Mouse (Mus musculus): ENCODE measurements at regions not wholly inside any gene's neighbourhood (a gene's known extent, or its start where the extent isn't known, plus 50 kb on each side); places are given as distances from the start of the nearest gene placed in this dataset.

DNA sequence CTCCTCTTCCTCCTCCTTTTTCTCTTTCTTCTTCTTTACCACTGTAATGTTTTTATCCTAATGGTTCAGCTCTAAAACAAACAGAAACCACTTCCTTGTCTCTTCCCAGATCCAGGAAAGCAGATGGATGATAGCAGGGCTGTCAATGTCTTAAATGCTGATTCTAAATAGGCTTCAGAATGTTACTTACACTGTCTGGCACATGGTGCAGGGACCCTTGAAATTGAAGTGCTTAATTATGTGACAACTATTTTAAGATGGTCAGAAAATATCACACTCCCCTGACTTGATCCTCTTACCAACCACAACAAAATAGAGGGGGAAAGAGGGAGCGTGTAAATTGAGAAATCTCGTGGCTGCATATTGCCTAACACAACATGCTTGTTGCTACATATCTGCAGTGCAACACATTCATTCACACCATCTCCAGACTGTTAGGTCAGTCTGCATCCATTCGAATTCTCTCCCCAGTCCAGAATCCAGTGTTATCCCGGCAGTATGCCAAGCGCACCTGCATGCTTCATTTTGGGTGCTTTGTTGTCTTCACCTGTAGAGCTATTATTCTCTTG, 500.7 kb upstream of the Map3k7 start:
- Histone ChIP-seq H3K36me3 (no peaks in the 10 kb centered on the region), H3K27ac (replicated peaks) (no peak overlapping the region), H3K4me3 (no peak overlapping the region), H3K9ac (replicated peaks) (no peak overlapping the region), H3K4me1 (no peaks in the 10 kb centered on the region), H3K9me3 (no peaks in the 10 kb centered on the region), H3K27me3 (no peaks in the 10 kb centered on the region), H3K4me2 (replicated peaks) (no peak overlapping the region)
- ATAC-seq (ENCODE audit: low FRiP score, low read depth) = no peak
- WGBS = 88% methylated on average over 5 of the region's 5 CpGs

DNA sequence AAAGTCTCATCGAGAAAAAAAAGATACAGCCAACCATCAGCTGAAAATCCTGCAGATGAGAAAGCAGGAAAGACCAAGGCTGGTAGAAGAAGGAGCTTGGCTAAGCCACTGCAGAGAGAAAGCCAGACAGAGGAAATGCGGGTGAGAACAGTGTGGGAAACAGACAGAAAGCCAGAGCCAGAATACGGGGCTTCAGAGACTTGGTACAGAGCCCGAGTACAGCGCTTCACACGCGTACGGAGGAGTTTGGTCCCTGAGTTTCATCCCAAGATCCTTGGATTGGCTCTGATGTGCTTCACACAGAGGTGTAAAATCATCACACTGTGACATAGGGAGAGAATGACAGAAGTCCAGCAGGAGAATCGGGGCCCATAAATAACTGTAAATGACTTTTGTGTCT, 495.6 kb upstream of the Map3k7 start:
- no peaks in the 10 kb centered on the region for H3K4me1 ChIP-seq
- no peak overlapping the region for H3K4me3 ChIP-seq
- H3K36me3 ChIP-seq = no peaks in the 10 kb centered on the region
- no peaks in the 10 kb centered on the region for H3K27me3 ChIP-seq
- no peak overlapping the region for H3K4me2 ChIP-seq (replicated peaks)
- no peak for ATAC-seq (ENCODE audit: low FRiP score, low read depth)
- H3K9me3 ChIP-seq = no peaks in the 10 kb centered on the region
- WGBS = 88% methylated on average over 9 of the region's 9 CpGs
- H3K9ac ChIP-seq (replicated peaks) = no peak overlapping the region
- no peak overlapping the region for H3K27ac ChIP-seq (replicated peaks)

DNA sequence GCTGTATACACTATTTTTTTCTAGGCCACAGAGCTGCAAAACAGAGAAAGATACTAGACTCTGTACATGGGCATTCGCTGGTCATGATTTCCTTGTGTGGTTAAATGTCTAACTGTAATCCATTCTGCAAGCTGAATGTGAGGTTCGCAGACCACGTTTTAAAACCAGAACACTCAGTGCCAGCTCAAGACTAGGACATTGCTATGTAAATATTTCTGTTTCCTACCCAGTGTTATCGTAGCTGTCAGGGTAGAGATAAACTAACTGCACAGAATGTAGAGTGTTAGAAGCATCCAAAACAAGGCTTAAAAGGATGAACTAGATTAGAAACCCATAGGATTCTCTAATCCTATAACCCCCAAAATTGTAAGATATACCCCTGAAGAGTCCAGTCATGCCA, 494.1 kb upstream of the Map3k7 start:
- H3K4me3 ChIP-seq = no peak overlapping the region
- no peak for ATAC-seq (ENCODE audit: low FRiP score, low read depth)
- H3K36me3 ChIP-seq = no peaks in the 10 kb centered on the region
- WGBS = 80% methylated on average over 4 of the region's 4 CpGs
- H3K9ac ChIP-seq (replicated peaks) = no peak overlapping the region
- H3K27ac ChIP-seq (replicated peaks) = no peak overlapping the region
- no peaks in the 10 kb centered on the region for H3K9me3 ChIP-seq
- no peaks in the 10 kb centered on the region for H3K4me1 ChIP-seq
- H3K27me3 ChIP-seq = no peaks in the 10 kb centered on the region
- no peak overlapping the region for H3K4me2 ChIP-seq (replicated peaks)

- no peak for ATAC-seq (ENCODE audit: low FRiP score, low read depth)
Observed at GRCm38 (mm10) chr4:31492535-31492934, 471.4 kb upstream of the Map3k7 start.

DNA sequence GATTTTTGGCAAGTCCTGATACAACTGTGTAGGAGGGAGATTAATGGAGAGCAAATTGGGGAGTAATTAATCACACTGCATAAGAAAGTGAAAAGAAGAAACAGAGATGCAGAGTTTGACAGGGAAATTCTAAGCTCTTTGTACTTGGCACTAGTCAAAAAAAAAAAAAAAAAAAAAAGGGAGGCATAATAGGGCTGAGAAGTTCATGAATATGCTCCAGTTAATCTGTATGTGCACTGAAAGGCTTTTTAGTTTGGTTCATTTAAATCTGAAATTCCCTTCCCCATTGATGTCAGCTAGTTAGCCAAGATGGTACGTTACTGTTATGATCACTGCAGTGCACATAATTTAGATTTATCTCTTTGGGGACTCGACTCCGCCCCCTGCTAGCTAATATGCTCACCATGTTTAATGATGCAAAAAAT, 470.8 kb upstream of the Map3k7 start:
- H3K4me3 ChIP-seq = no peak overlapping the region
- H3K9me3 ChIP-seq = no peaks in the 10 kb centered on the region
- no peak overlapping the region for H3K27ac ChIP-seq (replicated peaks)
- no peaks in the 10 kb centered on the region for H3K27me3 ChIP-seq
- WGBS = 60% methylated on average over 3 of the region's 3 CpGs
- no peak overlapping the region for H3K9ac ChIP-seq (replicated peaks)
- H3K36me3 ChIP-seq = no peaks in the 10 kb centered on the region
- no peak overlapping the region for H3K4me2 ChIP-seq (replicated peaks)
- ATAC-seq (ENCODE audit: low FRiP score, low read depth) = no peak
- 0 out of 2 replicates have a peak, but pooled peaks cover 3% of the 10 kb centered on the region for H3K4me1 ChIP-seq

More at GRCm38 (mm10) chr4:31492535-31492934, 471.4 kb upstream of the Map3k7 start:
- no peak overlapping the region for H3K4me2 ChIP-seq (replicated peaks)
- H3K9me3 ChIP-seq = no peaks in the 10 kb centered on the region
- H3K4me1 ChIP-seq = 0 out of 2 replicates have a peak, but pooled peaks cover 3% of the 10 kb centered on the region
- no peaks in the 10 kb centered on the region for H3K36me3 ChIP-seq
- H3K27ac ChIP-seq (replicated peaks) = no peak overlapping the region
- 83% methylated on average over 3 of the region's 3 CpGs for WGBS
- H3K27me3 ChIP-seq = no peaks in the 10 kb centered on the region
- H3K4me3 ChIP-seq = no peak overlapping the region
- H3K9ac ChIP-seq (replicated peaks) = no peak overlapping the region

- WGBS = 87% methylated on average over 2 of the region's 2 CpGs
- Histone ChIP-seq H3K9me3 (no peaks in the 10 kb centered on the region), H3K4me3 (no peak overlapping the region), H3K4me2 (replicated peaks) (no peak overlapping the region), H3K4me1 (no peaks in the 10 kb centered on the region), H3K9ac (replicated peaks) (no peak overlapping the region), H3K27ac (replicated peaks) (no peak overlapping the region), H3K36me3 (no peaks in the 10 kb centered on the region), H3K27me3 (no peaks in the 10 kb centered on the region)
- ATAC-seq (ENCODE audit: low FRiP score, low read depth) = 0 out of 2 replicates have a peak, but pooled peaks have one; percentile 12
Observed at GRCm38 (mm10) chr4:31499888-31500287, 464.0 kb upstream of the Map3k7 start.

GRCm38 (mm10) chr4:31500432-31500831, 463.5 kb upstream of the Map3k7 start:
- no peak overlapping the region for H3K4me3 ChIP-seq
- no peak overlapping the region for H3K27ac ChIP-seq (replicated peaks)
- H3K4me1 ChIP-seq = no peaks in the 10 kb centered on the region
- no peaks in the 10 kb centered on the region for H3K36me3 ChIP-seq
- WGBS = 82% methylated on average over 4 of the region's 4 CpGs
- H3K4me2 ChIP-seq (replicated peaks) = no peak overlapping the region
- no peak overlapping the region for H3K9ac ChIP-seq (replicated peaks)
- no peaks in the 10 kb centered on the region for H3K27me3 ChIP-seq
- no peaks in the 10 kb centered on the region for H3K9me3 ChIP-seq
- no peak for ATAC-seq (ENCODE audit: low FRiP score, low read depth)

- no peak for ATAC-seq (ENCODE audit: low FRiP score, low read depth)
- Histone ChIP-seq H3K4me1 (no peaks in the 10 kb centered on the region), H3K27me3 (no peaks in the 10 kb centered on the region), H3K4me3 (no peak overlapping the region), H3K4me2 (replicated peaks) (no peak overlapping the region), H3K27ac (replicated peaks) (no peak overlapping the region), H3K36me3 (no peaks in the 10 kb centered on the region), H3K9me3 (no peaks in the 10 kb centered on the region), H3K9ac (replicated peaks) (no peak overlapping the region)
- 55% methylated on average over 4 of the region's 4 CpGs for WGBS
Observed at GRCm38 (mm10) chr4:31525638-31526207, 438.2 kb upstream of the Map3k7 start.

DNA sequence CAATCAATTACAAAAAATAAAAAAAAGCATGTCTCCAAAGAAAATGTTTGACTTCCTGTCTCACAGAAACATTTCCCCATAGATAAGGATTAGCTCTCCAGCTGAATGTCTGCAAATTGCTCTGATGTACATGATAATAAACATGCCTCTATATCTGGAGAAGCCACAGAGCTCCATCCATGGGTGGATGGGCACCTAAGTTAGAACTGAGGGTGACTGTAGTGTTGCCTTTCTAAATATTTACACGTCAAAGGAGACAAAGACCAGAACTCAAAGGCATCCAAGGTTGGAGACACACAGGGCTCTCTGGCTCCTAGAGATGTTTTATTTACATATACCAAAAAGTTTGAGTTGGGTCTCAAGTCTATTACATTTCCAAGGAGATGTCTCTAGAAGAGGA, 427.1 kb upstream of the Map3k7 start:
- Histone ChIP-seq H3K27me3 (no peaks in the 10 kb centered on the region), H3K27ac (replicated peaks) (no peak overlapping the region), H3K4me1 (no peaks in the 10 kb centered on the region), H3K9ac (replicated peaks) (no peak overlapping the region), H3K36me3 (no peaks in the 10 kb centered on the region), H3K4me3 (no peak overlapping the region), H3K9me3 (no peaks in the 10 kb centered on the region), H3K4me2 (replicated peaks) (no peak overlapping the region)
- WGBS = 66% methylated on average over 1 of the region's 1 CpGs
- ATAC-seq (ENCODE audit: low FRiP score, low read depth) = no peak

- 92% methylated on average over 16 of the region's 16 CpGs for WGBS
- Histone ChIP-seq H3K27me3 (no peaks in the 10 kb centered on the region), H3K27ac (replicated peaks) (no peak overlapping the region), H3K9ac (replicated peaks) (no peak overlapping the region), H3K9me3 (no peaks in the 10 kb centered on the region), H3K36me3 (no peaks in the 10 kb centered on the region), H3K4me3 (no peak overlapping the region), H3K4me2 (replicated peaks) (no peak overlapping the region), H3K4me1 (no peaks in the 10 kb centered on the region)
- no peak for ATAC-seq (ENCODE audit: low FRiP score, low read depth)
Observed at GRCm38 (mm10) chr4:31553780-31554394, 410.0 kb upstream of the Map3k7 start.

DNA sequence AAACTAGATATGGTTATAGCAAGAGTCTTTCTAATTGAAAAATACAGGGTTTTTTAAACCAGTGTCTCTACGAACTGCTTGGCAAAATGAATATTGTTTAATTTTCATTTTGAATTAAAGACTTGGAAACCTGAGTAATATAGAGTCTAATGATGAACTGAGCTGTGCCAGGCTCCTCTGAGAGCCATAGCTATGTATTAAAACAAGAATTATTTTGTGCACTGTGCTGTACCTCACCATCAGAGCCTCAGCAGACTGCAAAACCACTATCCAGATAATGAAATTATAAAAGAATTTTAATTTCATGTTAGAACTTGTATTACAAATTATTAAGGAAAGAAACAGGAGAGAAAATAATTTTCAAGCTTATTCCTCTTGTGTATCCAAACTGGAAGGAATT, 408.8 kb upstream of the Map3k7 start:
- Histone ChIP-seq H3K27ac (replicated peaks) (no peak overlapping the region), H3K36me3 (no peaks in the 10 kb centered on the region), H3K4me2 (replicated peaks) (no peak overlapping the region), H3K9ac (replicated peaks) (no peak overlapping the region), H3K4me3 (no peak overlapping the region), H3K9me3 (no peaks in the 10 kb centered on the region), H3K27me3 (no peaks in the 10 kb centered on the region), H3K4me1 (no peaks in the 10 kb centered on the region)
- no peak for ATAC-seq (ENCODE audit: low FRiP score, low read depth)
- 90% methylated on average over 1 of the region's 1 CpGs for WGBS

DNA sequence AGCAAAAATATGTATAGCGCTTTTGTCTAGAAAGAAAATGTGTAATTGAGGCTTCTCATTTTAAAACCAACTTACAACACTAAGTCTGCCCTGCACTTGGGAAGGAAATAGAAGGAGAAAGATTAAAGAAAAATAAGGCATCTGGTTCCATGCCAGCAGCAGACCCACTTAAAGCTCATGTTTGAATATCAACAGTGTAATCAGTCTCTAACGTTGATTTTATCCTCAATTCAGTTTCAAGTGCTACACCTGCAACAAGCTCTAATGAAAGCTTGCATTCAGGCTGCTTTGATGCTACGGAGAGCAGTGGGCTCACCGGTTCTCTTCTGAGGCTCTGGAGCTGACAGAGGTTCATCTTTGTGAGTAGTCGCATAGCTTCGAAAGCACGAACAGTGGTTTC, 406.6 kb upstream of the Map3k7 start:
- no peaks in the 10 kb centered on the region for H3K27me3 ChIP-seq
- H3K9me3 ChIP-seq = no peaks in the 10 kb centered on the region
- H3K4me3 ChIP-seq = no peak overlapping the region
- no peak overlapping the region for H3K9ac ChIP-seq (replicated peaks)
- no peak overlapping the region for H3K4me2 ChIP-seq (replicated peaks)
- H3K36me3 ChIP-seq = no peaks in the 10 kb centered on the region
- H3K4me1 ChIP-seq = peaks cover 3% of the 10 kb centered on the region; the same call in 1 of the 2 replicates
- 88% methylated on average over 7 of the region's 7 CpGs for WGBS
- no peak for ATAC-seq (ENCODE audit: low FRiP score, low read depth)
- H3K27ac ChIP-seq (replicated peaks) = no peak overlapping the region
